Mouse (Mus musculus) heart, adult 2 months (tissue): Measurements from ENCODE around the gene Cfap97d2. TPM values are rescaled to one million over a fixed set of nuclear protein-coding genes. Genes with fewer than 3 reads are reported as not detected.

Experiments
- DNase-seq, 2 experiments: peaks; one replicate each; pipeline ENCODE4 v3.0.0; 2021
- H3K27ac ChIP-seq: fragments of 200-600 bp; 2 replicates; pipeline ENCODE4 v1.8.1; 2022
- H3K27me3 ChIP-seq: fragments of 200-500 bp; 2 replicates; pipeline ENCODE4 v1.6.1; 2012; ENCODE audit warnings: mild to moderate bottlenecking, low read length, inconsistent platforms, mixed read lengths; ENCODE audit not compliant: control insufficient read depth, insufficient read depth
- H3K36me3 ChIP-seq: fragments of 200-500 bp; 2 replicates; pipeline ENCODE4 v1.6.1; 2012; ENCODE audit warnings: low read length, inconsistent platforms; ENCODE audit not compliant: control insufficient read depth, insufficient read depth
- H3K4me1 ChIP-seq: fragments of 200-500 bp; 2 replicates; pipeline ENCODE4 v1.6.1; 2011; ENCODE audit warnings: low read length; ENCODE audit not compliant: control insufficient read depth, insufficient read depth
- H3K4me3 ChIP-seq: fragments of 200-600 bp; 2 replicates; pipeline ENCODE4 v1.8.1; 2022
- H3K79me2 ChIP-seq: fragments of 200-500 bp; replicated peaks from 2 replicates; pipeline ENCODE4 v1.6.1; 2012; ENCODE audit warnings: mild to moderate bottlenecking, inconsistent platforms, low read length, moderate library complexity, mixed read lengths; ENCODE audit not compliant: control insufficient read depth, insufficient read depth
- H3K9ac ChIP-seq: fragments of 200-500 bp; 2 replicates; pipeline ENCODE4 v1.6.1; 2012; ENCODE audit warnings: low read depth, mild to moderate bottlenecking, control low read depth, inconsistent platforms, low read length, mixed read lengths
- CTCF ChIP-seq: fragments of 200-600 bp; IDR thresholded peaks from 2 replicates; pipeline ENCODE4 v1.8.1; 2022; ENCODE audit warnings: antibody characterized with exemption, mild to moderate bottlenecking, moderate library complexity
- EP300 ChIP-seq: fragments of 200-500 bp; IDR thresholded peaks from 2 replicates; pipeline ENCODE4 v1.6.1; 2011; ENCODE audit warnings: low read depth, low read length, control low read depth; ENCODE audit not compliant: insufficient read depth
- POLR2A ChIP-seq: fragments of 200-500 bp; IDR thresholded peaks from 2 replicates; pipeline ENCODE4 v1.6.1; 2011; ENCODE audit warnings: mild to moderate bottlenecking, low read depth, low read length, control low read depth; ENCODE audit not compliant: insufficient read depth
- WGBS: fragments of 180-500 bp; shearing (Covaris S2); methylation state at CpG from one replicate; pipeline ENCODE4 v1.1.7; 2018; 5-methylcytosine and 5-hydroxymethylcytosine counted together
- intact Hi-C: fragments of 180-260 bp; cut with DNase I; formaldehyde crosslinking; loops from one replicate; pipeline ENCODE4 v1.15.1; 2025
- polyA plus RNA-seq: library from polyadenylated mRNA; depleted of rRNA; stranded (reverse); fragments of >200 nt; gene quantifications from 2 replicates; pipeline ENCODE4 v1.2.3, GENCODE M21; 2012
- total RNA-seq, 2 experiments: library from RNA; stranded (reverse); gene quantifications; 2 replicates each; pipeline ENCODE4 v1.2.3; 2021

The Cfap97d2 gene
- total and polyA plus RNA-seq, 3 experiments = 0.49 to 0.52 TPM; not detected in 1

GRCm38 (mm10) chr8:13703756-13704155 lies 1.9 kb upstream of the Cfap97d2 start:
- no peak overlapping the region for H3K9ac ChIP-seq
- no peaks in the 10 kb centered on the region for H3K79me2 ChIP-seq
- H3K27ac ChIP-seq = no peak overlapping the region
- no peak for DNase-seq
- no peak for TF ChIP-seq POLR2A
- TF ChIP-seq EP300 = no peak
- no peak for TF ChIP-seq CTCF
- 89% methylated on average over 6 of the region's 6 CpGs for WGBS
- no peaks in the 10 kb centered on the region for H3K36me3 ChIP-seq
- H3K4me1 ChIP-seq = no peaks in the 10 kb centered on the region
- H3K27me3 ChIP-seq = no peaks in the 10 kb centered on the region
- H3K4me3 ChIP-seq = no peak overlapping the region
- intact Hi-C loops = no loop called here

- intact Hi-C loops = no loop called here
- Histone ChIP-seq H3K4me3 (no peak overlapping the region), H3K27me3 (no peaks in the 10 kb centered on the region), H3K9ac (no peak overlapping the region), H3K36me3 (no peaks in the 10 kb centered on the region), H3K27ac (no peak overlapping the region), H3K79me2 (no peaks in the 10 kb centered on the region), H3K4me1 (no peaks in the 10 kb centered on the region)
- DNase-seq = no peak
- TF ChIP-seq POLR2A = no peak
- 72% methylated on average over 4 of the region's 4 CpGs for WGBS
These were observed 1.4 kb upstream of the Cfap97d2 start for GRCm38 (mm10) chr8:13704301-13704700.

DNA sequence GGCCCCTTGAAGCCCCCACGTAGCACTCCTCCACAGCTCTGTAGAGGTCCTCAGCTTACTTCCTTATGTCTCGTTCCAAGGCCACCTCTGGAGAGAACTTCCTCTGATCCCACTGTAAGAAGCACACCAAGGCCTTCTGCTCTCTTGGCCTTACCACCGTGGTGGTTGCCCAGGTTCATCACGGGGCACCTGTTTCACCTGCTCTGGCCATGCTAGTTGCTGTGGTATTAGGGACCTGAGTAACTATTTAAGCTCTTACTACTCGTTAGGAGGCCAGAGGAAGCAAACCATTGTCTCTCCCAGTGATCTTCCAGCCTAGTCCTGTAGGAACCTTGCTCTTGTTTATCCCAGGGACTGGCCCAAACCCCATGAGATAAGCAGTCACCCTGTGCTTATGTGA lies 1.2 kb downstream of the Cfap97d2 start:
- no peak overlapping the region for H3K4me3 ChIP-seq
- TF ChIP-seq CTCF = no peak
- TF ChIP-seq EP300 = no peak
- no peak for TF ChIP-seq POLR2A
- no peak overlapping the region for H3K27ac ChIP-seq
- no peaks in the 10 kb centered on the region for H3K36me3 ChIP-seq
- no peaks in the 10 kb centered on the region for H3K79me2 ChIP-seq
- no peaks in the 10 kb centered on the region for H3K4me1 ChIP-seq
- H3K9ac ChIP-seq = no peak overlapping the region
- DNase-seq = no peak
- H3K27me3 ChIP-seq = no peaks in the 10 kb centered on the region
- intact Hi-C loops = no loop called here
- 82% methylated on average over 5 of the region's 5 CpGs for WGBS

DNA sequence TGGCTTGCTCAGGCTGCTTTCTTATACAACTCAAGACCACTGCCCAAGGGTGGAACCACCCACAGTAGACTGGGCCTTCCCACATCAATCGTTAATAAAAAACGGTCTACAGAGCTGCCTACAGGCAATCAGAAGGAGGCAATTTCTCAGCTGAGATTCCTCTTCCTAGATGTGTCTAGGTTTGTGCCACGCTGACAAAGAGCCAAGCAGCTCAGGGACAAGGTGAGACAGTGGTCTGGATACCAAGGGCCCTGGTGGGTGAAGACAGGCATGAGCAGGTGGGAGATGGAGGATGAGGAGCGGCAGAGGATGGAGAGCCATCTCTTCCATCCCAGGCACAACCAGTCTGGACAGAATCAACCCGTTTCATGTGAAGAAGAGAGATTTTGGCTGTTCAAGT lies 2.8 kb downstream of the Cfap97d2 start:
- TF ChIP-seq POLR2A (no peak), EP300 (no peak), CTCF (no peak)
- H3K4me1 ChIP-seq = no peaks in the 10 kb centered on the region
- no peak overlapping the region for H3K4me3 ChIP-seq
- H3K27ac ChIP-seq = no peak overlapping the region
- intact Hi-C loops = no loop called here
- no peaks in the 10 kb centered on the region for H3K36me3 ChIP-seq
- H3K27me3 ChIP-seq = no peaks in the 10 kb centered on the region
- no peak for DNase-seq
- no peaks in the 10 kb centered on the region for H3K79me2 ChIP-seq
- H3K9ac ChIP-seq = no peak overlapping the region
- 90% methylated on average over 5 of the region's 5 CpGs for WGBS

- H3K79me2 ChIP-seq = no peaks in the 10 kb centered on the region
- H3K36me3 ChIP-seq = no peaks in the 10 kb centered on the region
- intact Hi-C loops = no loop called here
- H3K9ac ChIP-seq = no peak overlapping the region
- H3K4me1 ChIP-seq = no peaks in the 10 kb centered on the region
- H3K27ac ChIP-seq = no peak overlapping the region
- no peaks in the 10 kb centered on the region for H3K27me3 ChIP-seq
- WGBS = 89% methylated on average over 8 of the region's 8 CpGs
- no peak for DNase-seq
- no peak overlapping the region for H3K4me3 ChIP-seq
- TF ChIP-seq POLR2A = no peak
These were observed 13.3 kb downstream of the Cfap97d2 start for GRCm38 (mm10) chr8:13718980-13719379.

DNA sequence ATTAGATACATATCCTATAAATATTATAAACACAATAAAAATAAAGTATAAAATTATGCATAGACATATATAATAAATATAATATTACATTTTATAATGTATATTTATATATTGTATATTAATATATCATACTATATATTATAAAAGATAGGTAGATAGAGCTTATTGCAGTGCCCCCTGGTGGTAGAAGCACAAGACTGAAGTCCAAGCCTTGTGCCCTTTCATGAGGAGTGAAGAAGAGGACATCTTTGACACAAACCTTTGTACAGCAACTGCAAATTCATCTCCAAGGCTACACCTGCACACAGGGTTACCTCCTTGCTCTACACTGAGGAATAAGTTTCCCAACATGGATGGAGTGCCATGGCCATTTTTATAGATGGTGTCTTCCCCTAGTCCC lies 20.0 kb downstream of the Cfap97d2 start:
- H3K27ac ChIP-seq = no peak overlapping the region
- H3K4me1 ChIP-seq = no peaks in the 10 kb centered on the region

More for the DNA sequence above, 20.0 kb downstream of the Cfap97d2 start:
- Histone ChIP-seq H3K27me3 (no peaks in the 10 kb centered on the region), H3K9ac (no peak overlapping the region), H3K36me3 (no peaks in the 10 kb centered on the region), H3K4me3 (no peak overlapping the region), H3K79me2 (no peaks in the 10 kb centered on the region)
- intact Hi-C loops = loop anchor here (5.0 kb wide), 2 partner anchors 128 to 173 kb away; no protein-coding TSS in a partner anchor
- DNase-seq = peak; percentile 27 to 43
- TF ChIP-seq EP300 = no peak
- TF ChIP-seq POLR2A = no peak
- peak; percentile 88 for TF ChIP-seq CTCF
